ENCODE assay signal across 8 mouse cellular contexts in the genomic region with DNA sequence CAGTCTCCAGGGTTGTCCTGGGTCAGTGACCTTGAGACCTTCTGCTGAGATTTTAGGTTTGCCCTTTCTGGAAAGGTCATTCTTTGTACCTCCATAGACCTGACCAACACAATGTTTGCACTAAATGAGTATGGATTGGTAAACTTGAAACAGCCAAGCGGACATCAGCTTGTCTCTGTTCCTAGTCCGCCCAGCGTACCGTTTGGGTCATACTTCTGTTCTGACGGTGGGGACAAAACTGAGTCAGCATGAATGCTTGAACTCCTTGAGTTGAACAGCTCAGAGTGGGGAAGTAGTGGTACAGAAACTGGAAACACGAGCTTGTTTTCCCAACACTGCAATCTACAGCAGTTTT. TPM values are rescaled to one million over a fixed set of nuclear protein-coding genes. Genes with fewer than 3 reads are reported as not detected.
DNase-seq lines count a peak whose midpoint lies in the region; ATAC-seq lines count a peak whose summit lies in the region.

No protein-coding gene starts in this region.

- peak; percentile 43 for DNase-seq in cerebellum, adult 9-11 months
- no peak for DNase-seq in cerebellum, postnatal 4 days (ENCODE audit: low spot score in 2 of 2)
- peak; percentile 30 for DNase-seq in Muller cell, postnatal 12 days (ENCODE audit: inconsistent ontology term)
- peak; percentile 57 to 77 for DNase-seq in heart, adult 18-20 months
- DNase-seq in limb, embryonic 11.5 days (ENCODE audit: low spot score) = no peak
- DNase-seq in midbrain, embryonic 14.5 days = peak; percentile 65
- DNase-seq in urinary bladder, adult 18-20 months (ENCODE audit: low spot score in 2 of 2) = no peak

- H3K27me3 ChIP-seq in limb, embryonic 11.5 days (ENCODE audit: control insufficient read depth, insufficient read depth, low read length) = no peaks in the 10 kb centered on the region
- no peaks in the 10 kb centered on the region for H3K27me3 ChIP-seq in midbrain, embryonic 14.5 days (ENCODE audit: control insufficient read depth, insufficient read depth, low read length)

- peak overlapping the region; percentile 93; the same call in 1 of the 2 replicates for H3K27ac ChIP-seq in limb, embryonic 11.5 days (replicated peaks; ENCODE audit: low read depth, low read length)
- H3K27ac ChIP-seq in midbrain, embryonic 14.5 days (replicated peaks; ENCODE audit: low read depth, low read length) = peak overlapping the region; percentile 99

- H3K4me1 ChIP-seq in limb, embryonic 11.5 days (ENCODE audit: control insufficient read depth, insufficient read depth, low read length) = peaks cover 2% of the 10 kb centered on the region; the same call in 1 of the 2 replicates
- H3K4me1 ChIP-seq in midbrain, embryonic 14.5 days (ENCODE audit: control insufficient read depth, insufficient read depth, low read length) = peaks cover 36% of the 10 kb centered on the region

- H3K36me3 ChIP-seq in limb, embryonic 11.5 days (ENCODE audit: control insufficient read depth, insufficient read depth, low read length) = no peaks in the 10 kb centered on the region
- H3K36me3 ChIP-seq in midbrain, embryonic 14.5 days (ENCODE audit: control insufficient read depth, insufficient read depth, low read length) = no peaks in the 10 kb centered on the region

- H3K9ac ChIP-seq in limb, embryonic 11.5 days (ENCODE audit: low read length) = peak overlapping the region; percentile 98
- peak overlapping the region; percentile 99 for H3K9ac ChIP-seq in midbrain, embryonic 14.5 days (replicated peaks; ENCODE audit: low read length)

- peak overlapping the region; percentile 66 for H3K4me2 ChIP-seq in limb, embryonic 11.5 days (ENCODE audit: low read depth, severe bottlenecking)
- H3K4me2 ChIP-seq in midbrain, embryonic 14.5 days (ENCODE audit: low read length) = peak overlapping the region; percentile 76

- H3K9me3 ChIP-seq in limb, embryonic 11.5 days (ENCODE audit: control insufficient read depth, low read length) = no peaks in the 10 kb centered on the region
- H3K9me3 ChIP-seq in midbrain, embryonic 14.5 days (ENCODE audit: control insufficient read depth, low read length) = no peaks in the 10 kb centered on the region

- WGBS in limb, embryonic 11.5 days = 15% methylated on average over 6 of the region's 6 CpGs
- WGBS in midbrain, embryonic 14.5 days = 6% methylated on average over 6 of the region's 6 CpGs

- peak overlapping the region; percentile 87 for H3K4me3 ChIP-seq in limb, embryonic 11.5 days (ENCODE audit: low read depth, low read length)
- peak overlapping the region; percentile 86 for H3K4me3 ChIP-seq in midbrain, embryonic 14.5 days (replicated peaks; ENCODE audit: low read depth, low read length)

- peak; percentile 19; the same call in 1 of the 2 replicates for ATAC-seq in limb, embryonic 11.5 days (ENCODE audit: insufficient number of reproducible peaks, low FRiP score, low TSS enrichment, low read depth)
- ATAC-seq in midbrain, embryonic 14.5 days (ENCODE audit: low FRiP score, low TSS enrichment) = no peak
- no peak for ATAC-seq in inflammation-experienced regulatory T-cells, adult 6 months

RNA-seq across cellular contexts. Expression of gene Wdfy3, which starts 0.7 kb away (rescaled TPM):
- total RNA-seq in heart, adult 18-20 months (2021) = 10 to 100 TPM; 27.1 to 30.2 TPM
- polyA plus RNA-seq in limb, embryonic 11.5 days (2014; fragmentation: Nextera tagmentation; extraction: Ambion mirVana) = 16.5 and 20.9 TPM in 2 replicates
- polyA plus RNA-seq in midbrain, embryonic 14.5 days (2014; fragmentation: Nextera tagmentation; extraction: Ambion mirVana) = 34.5 and 41.5 TPM in 2 replicates
- polyA plus RNA-seq in inflammation-experienced regulatory T-cells, adult 6 months (2017; shearing (Covaris generic)) = not detected

Comparison
In these comparisons a context has a peak if more than half of its experiments do, and no peak if none do; other contexts are left out.
1. DNase-seq: peak in cerebellum, adult 9-11 months (single experiment), Muller cell, postnatal 12 days (single experiment), heart, adult 18-20 months (2 of 2) and midbrain, embryonic 14.5 days (single experiment); none in cerebellum, postnatal 4 days (0 of 2), limb, embryonic 11.5 days (single experiment) and urinary bladder, adult 18-20 months (0 of 2).
2. RNA of gene Wdfy3, which starts 0.7 kb away (polyA plus RNA-seq): 34.5 to 41.5 TPM in midbrain, embryonic 14.5 days and 16.5 to 20.9 TPM in limb, embryonic 11.5 days; not detected in inflammation-experienced regulatory T-cells, adult 6 months; every median in the first group is over 10 times any median in the second.